Mouse (Mus musculus) left cerebral cortex, adult 2 months (tissue): ENCODE measurements around the gene Mydgf. TPM values are rescaled to one million over a fixed set of nuclear protein-coding genes. Genes with fewer than 3 reads are reported as not detected.

Experiments used
- DNase-seq, 2 experiments: peaks; one replicate each; pipeline ENCODE4 v3.0.0; 2021 to 2022; ENCODE audit warnings: low spot score in 2 of 2, mixed read lengths in 1 of 2; ENCODE audit errors: extremely low spot score in 1 of 2
- H3K27ac ChIP-seq: fragments of 200-600 bp; 2 replicates; pipeline ENCODE4 v1.8.1; 2022
- H3K4me3 ChIP-seq: fragments of 200-600 bp; 2 replicates; pipeline ENCODE4 v1.8.1; 2022
- CTCF ChIP-seq: fragments of 200-600 bp; IDR thresholded peaks from 2 replicates; pipeline ENCODE4 v1.8.1; 2022; ENCODE audit warnings: antibody characterized with exemption, mild to moderate bottlenecking, moderate library complexity
- intact Hi-C: fragments of 180-260 bp; cut with DNase I; formaldehyde crosslinking; loops from one replicate; pipeline ENCODE4 v1.15.1; 2025
- total RNA-seq, 2 experiments: library from RNA; stranded (reverse); gene quantifications; 2 replicates each; pipeline ENCODE4 v1.2.3; 2021

Gene Mydgf
- total RNA-seq, 2 experiments from 2014 or later: 39.5 to 41.2 TPM

GRCm38 (mm10) chr17:56208821-56209220 lies 25.1 kb upstream of the Mydgf start:
- intact Hi-C loops: loop anchor here (2.0 kb wide), 1 partner anchor 16 kb away; no protein-coding TSS in a partner anchor

DNA sequence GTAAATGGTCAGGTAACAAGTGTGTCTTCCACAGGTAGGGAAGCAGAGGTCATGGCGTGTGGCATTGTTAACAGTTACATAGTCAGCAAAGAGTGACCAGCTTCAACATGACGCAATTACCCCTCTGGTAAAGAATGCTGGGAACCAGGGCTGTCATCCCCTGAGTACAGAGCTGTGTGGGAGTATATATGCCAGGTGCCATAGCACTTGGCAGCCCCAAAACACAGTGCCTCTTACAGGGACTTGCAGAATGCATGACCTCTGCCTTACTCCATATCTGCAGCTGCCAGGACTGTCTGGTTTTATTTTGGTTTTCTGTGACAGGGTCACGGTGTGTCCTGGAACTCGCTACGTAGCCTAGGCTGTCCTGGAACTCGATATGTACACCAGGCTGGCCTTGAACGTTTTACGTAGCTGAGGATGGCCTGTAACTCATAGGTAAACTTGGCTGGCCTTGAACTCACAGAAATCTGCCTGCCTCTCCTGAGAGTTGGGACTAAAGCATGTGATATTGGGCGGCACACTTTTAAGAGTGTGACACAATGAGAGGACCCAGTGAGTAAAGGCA lies 24.3 kb upstream of the Mydgf start:
- no peak for DNase-seq
- intact Hi-C loops: loop anchor here (2.0 kb wide), 1 partner anchor 15 kb away; no protein-coding TSS in a partner anchor
- Histone ChIP-seq H3K27ac (no peak overlapping the region), H3K4me3 (no peak overlapping the region)
- TF ChIP-seq CTCF: no peak

More at GRCm38 (mm10) chr17:56208821-56209220, 25.1 kb upstream of the Mydgf start:
- H3K27ac ChIP-seq: no peak overlapping the region
- no peak for DNase-seq
- no peak for TF ChIP-seq CTCF
- no peak overlapping the region for H3K4me3 ChIP-seq

GRCm38 (mm10) chr17:56206986-56207674 lies 23.4 kb upstream of the Mydgf start:
- intact Hi-C loops: no loop called here
- TF ChIP-seq CTCF: no peak
- DNase-seq: no peak
- H3K4me3 ChIP-seq: no peak overlapping the region
- H3K27ac ChIP-seq: no peak overlapping the region

DNA sequence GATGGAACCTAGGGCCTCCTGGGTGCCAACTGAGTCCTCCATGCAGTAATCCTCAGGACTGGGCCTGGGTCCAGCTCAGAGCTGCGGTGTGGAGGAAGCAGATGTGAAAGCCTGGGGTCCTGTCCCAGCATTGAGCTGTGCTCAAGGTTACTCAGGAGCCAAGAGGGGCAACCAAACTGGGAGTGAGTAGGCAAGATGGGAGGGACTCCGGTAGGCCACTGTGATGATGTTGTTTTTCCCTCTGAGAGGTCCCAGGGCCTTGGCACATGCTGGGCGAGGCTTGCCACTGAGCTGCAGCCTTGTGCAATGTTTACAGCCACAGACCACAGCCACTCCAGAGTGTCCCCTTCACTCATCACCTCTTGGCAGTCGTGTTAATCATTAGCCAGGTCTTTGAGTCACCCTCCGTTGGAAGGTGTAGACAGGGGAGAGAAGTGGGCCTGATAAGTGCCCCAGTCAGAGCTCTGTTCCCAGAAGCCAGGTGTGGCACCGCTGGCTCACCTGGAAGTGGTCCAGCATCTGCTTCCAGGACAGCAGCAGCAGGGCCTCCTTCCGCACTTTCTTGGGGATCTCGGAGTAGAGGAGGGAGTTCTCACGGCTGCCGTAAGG lies 22.7 kb upstream of the Mydgf start:
- Histone ChIP-seq H3K4me3 (no peak overlapping the region), H3K27ac (no peak overlapping the region)
- no peak for TF ChIP-seq CTCF
- intact Hi-C loops: no loop called here
- DNase-seq: no peak

GRCm38 (mm10) chr17:56203729-56204128 lies 20.0 kb upstream of the Mydgf start:
- no peak overlapping the region for H3K27ac ChIP-seq
- TF ChIP-seq CTCF: no peak; the same call in 1 of the 2 replicates
- no peak for DNase-seq
- intact Hi-C loops: no loop called here
- no peak overlapping the region for H3K4me3 ChIP-seq

- intact Hi-C loops: no loop called here
- H3K27ac ChIP-seq: no peak overlapping the region
- TF ChIP-seq CTCF: no peak
- H3K4me3 ChIP-seq: no peak overlapping the region
- no peak for DNase-seq
These were observed 18.8 kb upstream of the Mydgf start for GRCm38 (mm10) chr17:56202476-56202875.

- no peak overlapping the region for H3K27ac ChIP-seq
- no peak overlapping the region for H3K4me3 ChIP-seq
- intact Hi-C loops: no loop called here
- TF ChIP-seq CTCF: peak; percentile 14
- DNase-seq: no peak
These were observed 17.9 kb upstream of the Mydgf start for GRCm38 (mm10) chr17:56201642-56202041.

DNA sequence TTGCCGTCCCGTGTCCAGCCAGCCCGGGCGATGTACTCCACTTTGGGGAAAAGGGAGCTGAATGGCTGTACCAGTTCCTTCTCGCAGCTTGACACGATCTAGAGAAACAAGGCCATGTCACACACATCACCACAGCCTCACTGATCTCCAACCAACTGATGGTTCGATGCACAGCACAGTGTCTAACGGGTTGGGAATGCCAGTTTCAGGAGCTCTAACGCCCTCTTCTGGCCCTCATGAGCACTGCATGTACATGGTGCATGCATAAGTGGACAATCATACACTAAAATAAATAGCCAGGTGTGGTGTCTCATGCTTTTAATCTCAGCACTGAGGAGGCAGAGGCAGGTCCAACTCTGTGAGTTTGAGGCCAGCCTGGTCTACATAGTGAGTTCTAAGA lies 16.9 kb upstream of the Mydgf start:
- H3K27ac ChIP-seq: no peak overlapping the region
- intact Hi-C loops: no loop called here
- peak; percentile 31 for TF ChIP-seq CTCF
- no peak for DNase-seq
- H3K4me3 ChIP-seq: no peak overlapping the region

DNA sequence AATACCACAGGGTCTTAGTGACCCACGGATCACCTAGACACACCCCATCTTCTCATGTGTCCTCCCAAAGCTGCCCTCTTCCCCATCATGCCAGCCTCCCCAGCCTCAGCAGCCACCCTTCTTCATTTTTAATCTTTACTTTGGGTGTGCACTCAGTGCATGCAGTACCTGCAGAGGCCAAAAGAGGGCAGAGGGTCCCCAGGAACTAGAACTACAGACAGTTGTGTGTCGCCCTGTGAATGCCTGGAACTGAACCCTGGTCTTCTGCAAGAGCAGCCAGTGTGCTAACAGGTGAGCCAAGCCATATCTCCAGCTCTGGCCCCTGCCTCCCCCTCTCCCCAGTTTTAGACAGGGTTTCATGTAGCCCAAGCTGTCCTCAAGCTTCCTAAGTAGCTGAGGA lies 13.1 kb upstream of the Mydgf start:
- no peak overlapping the region for H3K4me3 ChIP-seq
- TF ChIP-seq CTCF: peak; percentile 46
- no peak for DNase-seq
- intact Hi-C loops: no loop called here
- H3K27ac ChIP-seq: no peak overlapping the region

- no peak for DNase-seq
- intact Hi-C loops: no loop called here
- TF ChIP-seq CTCF: no peak
- no peak overlapping the region for H3K27ac ChIP-seq
- H3K4me3 ChIP-seq: no peak overlapping the region
These were observed 11.0 kb upstream of the Mydgf start for GRCm38 (mm10) chr17:56194765-56195164.

DNA sequence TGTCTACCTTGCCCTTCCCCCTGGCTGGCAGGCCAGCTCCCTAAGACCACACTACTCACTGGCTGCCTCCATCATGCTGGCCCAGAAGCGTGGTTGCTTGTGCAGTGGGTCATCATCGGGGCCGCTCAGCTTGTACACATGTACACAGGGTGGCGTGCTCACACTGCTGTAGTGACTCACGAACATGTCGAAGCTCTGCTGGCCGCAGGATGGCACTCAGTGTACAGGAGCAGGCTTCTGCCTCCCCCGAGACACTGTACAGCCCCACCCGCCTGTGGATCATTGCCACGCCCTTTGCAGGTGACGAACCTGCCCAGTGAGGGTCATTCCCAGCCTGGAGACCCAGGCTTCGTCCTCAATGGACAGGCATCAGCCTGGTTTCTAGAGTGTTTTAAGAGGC lies 10.6 kb upstream of the Mydgf start:
- intact Hi-C loops: no loop called here
- no peak overlapping the region for H3K27ac ChIP-seq
- no peak for DNase-seq
- H3K4me3 ChIP-seq: no peak overlapping the region
- TF ChIP-seq CTCF: no peak

DNA sequence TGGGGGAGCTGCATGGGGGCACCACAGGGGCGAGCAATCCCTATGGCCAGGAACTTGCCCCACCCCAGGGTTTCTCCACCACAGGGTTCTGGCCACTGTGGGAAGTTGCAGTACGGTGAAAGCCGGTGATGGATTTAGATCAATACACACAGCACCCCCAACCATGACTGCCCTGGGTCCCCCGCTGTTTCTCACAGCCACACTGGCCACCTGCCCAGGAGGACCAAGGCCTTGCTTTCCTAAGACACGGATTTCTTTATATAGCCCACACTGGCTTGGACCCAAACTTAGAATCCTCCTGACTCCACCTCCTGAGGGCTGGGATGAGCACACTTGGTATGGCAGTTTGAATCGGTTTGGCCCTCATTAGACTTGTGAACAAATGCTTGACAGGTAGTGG lies 7.5 kb upstream of the Mydgf start:
- DNase-seq: no peak
- intact Hi-C loops: no loop called here
- no peak overlapping the region for H3K27ac ChIP-seq
- no peak overlapping the region for H3K4me3 ChIP-seq
- TF ChIP-seq CTCF: no peak
